Mouse (Mus musculus): Measurements from ENCODE around the gene Herpud2.
"Not testable (repeated sequence)": the region's sequence is repeated elsewhere in the genome, so short reads cannot be mapped to it uniquely, and the experiment has no call there.

Gene Herpud2

DNA sequence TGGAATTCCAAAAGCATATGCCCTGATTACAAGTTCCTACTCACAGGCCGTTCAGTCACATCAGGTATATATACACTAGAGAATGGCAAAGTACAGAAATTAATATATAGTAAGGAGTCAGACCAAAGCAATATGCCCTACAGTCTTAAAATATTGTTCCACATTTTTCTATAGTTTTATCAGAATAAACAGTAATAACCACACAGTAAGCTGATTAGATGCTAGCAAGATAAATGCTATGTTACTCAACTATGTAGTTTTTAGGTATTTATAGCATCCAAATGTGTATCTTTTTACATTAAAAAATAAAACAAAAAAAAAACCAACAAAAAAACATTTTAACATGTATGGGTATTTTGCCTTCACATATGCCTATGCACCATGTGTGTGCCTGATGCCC is 5.7 kb downstream of the Herpud2 start:
- DNase-seq (ENCODE audit: extremely low spot score), result no peak

GRCm38 (mm10) chr9:25143950-25144349 is 7.7 kb downstream of the Herpud2 start:
- DNase-seq (ENCODE audit: extremely low spot score), result no peak

GRCm38 (mm10) chr9:25142988-25143387 is 8.6 kb downstream of the Herpud2 start:
- DNase-seq (ENCODE audit: extremely low spot score), result no peak

DNA sequence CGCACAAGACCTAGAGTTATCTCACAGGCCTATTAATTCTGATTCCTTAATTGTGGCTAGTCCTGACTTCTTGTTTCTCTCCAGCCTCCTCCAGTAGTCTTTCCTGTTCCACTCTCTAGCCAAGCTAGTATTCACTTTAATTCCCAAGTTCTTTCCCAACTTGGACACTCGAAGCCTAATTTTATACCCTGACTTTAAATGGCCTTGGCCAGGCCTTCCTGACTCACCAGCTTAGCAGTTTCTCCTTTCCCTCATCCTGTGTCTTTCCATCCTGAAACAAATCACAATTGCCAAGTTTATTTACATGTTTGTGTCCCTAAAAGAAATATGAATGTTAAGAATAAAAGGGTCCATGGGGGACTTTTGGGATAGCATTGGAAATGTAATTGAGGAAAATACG is 9.6 kb downstream of the Herpud2 start:
- no peak for DNase-seq (ENCODE audit: extremely low spot score)

- DNase-seq (ENCODE audit: extremely low spot score), result no peak
These were observed 11.3 kb downstream of the Herpud2 start for GRCm38 (mm10) chr9:25140330-25140729.

- no peak for DNase-seq (ENCODE audit: extremely low spot score)
These were observed 12.7 kb downstream of the Herpud2 start for GRCm38 (mm10) chr9:25138900-25139299.

GRCm38 (mm10) chr9:25132920-25133319 is 18.7 kb downstream of the Herpud2 start:
- DNase-seq (ENCODE audit: extremely low spot score), result no peak

DNA sequence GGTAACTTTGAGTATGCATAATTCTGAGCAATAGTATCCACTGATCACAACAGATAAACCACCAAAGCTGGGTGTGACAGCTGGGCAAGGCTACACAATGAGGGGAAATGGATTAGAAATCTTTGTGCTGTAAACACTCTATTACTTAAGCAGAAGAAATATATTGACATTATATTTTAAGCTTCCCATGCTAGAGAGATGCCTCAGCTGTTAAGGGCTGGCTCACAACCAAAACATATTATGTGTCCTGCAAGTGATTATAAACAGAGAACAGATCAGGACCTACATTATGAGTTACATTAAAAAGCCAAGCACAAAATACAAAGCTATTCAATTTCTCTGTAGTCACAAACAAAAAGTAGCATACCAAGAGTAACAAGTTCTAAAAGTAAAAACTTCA is 19.4 kb downstream of the Herpud2 start:
- DNase-seq (ENCODE audit: extremely low spot score), result no peak

- no peak for DNase-seq (ENCODE audit: extremely low spot score)
These were observed 27.6 kb downstream of the Herpud2 start for GRCm38 (mm10) chr9:25124048-25124447.

GRCm38 (mm10) chr9:25123590-25123989 is 28.0 kb downstream of the Herpud2 start:
- not testable (repeated sequence) for DNase-seq (ENCODE audit: extremely low spot score)

DNA sequence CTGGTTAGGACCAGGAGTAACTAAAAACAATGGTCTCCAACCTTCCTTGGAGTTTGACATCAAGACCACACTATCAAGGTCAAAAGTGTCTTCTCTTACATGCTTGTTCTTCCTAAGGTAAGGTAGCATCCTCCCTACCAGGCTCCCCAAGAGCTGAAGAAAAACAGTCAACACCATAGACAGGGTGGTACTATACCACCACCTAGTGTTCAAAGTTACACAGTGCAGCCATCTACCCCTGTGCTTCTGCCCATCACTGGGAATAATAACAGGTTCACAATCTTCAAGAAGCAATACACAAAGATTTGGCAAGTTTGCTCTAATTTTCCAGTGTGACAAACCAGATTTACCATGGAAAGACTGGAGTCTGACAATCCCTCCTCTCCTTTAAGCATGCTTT is 47.0 kb downstream of the Herpud2 start:
- DNase-seq (ENCODE audit: extremely low spot score), result peak; percentile 39

- DNase-seq (ENCODE audit: extremely low spot score), result no peak
These were observed 48.7 kb downstream of the Herpud2 start for GRCm38 (mm10) chr9:25102881-25103280.

DNA sequence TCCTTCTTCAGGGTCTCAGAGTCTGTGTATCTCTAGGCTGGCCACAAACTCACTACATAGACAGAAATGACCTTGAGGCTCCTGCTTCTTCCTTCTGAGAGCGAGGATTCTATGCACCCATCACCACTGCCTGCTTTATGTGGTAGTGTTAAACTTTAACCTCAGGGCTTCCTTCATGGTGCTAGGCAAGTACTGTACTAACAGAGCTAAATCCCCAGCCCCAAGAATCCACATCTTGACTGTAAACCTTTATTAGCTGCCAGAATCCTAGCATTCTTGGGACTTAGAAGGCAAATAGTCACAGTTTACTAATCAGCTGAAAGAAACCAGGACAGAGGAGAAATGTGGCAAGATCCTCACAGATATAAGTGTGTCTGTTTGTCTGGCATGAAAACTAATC is 60.8 kb downstream of the Herpud2 start:
- peak; percentile 8 for DNase-seq (ENCODE audit: extremely low spot score)

DNA sequence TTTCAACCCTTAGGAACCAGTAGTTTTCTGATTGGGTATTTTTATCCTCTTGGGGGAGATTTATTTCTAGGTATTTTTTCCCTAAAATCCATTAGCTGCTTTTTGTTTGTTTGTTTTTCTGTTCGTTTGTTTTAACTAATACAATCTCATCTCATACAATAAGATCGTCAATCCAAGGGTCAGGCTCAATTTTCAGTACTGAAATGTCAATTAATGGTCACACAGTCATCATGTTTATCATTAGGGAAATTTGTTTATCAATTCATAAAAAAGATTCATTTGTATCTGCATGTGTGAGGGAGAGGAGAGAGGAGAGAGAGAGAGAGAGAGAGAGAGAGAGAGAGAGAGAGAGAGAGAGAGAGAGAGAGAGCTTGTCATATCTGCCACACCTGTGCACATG is 62.5 kb downstream of the Herpud2 start, which contains the start of gene Gm10181:
Gm10181 (plus strand) TSS at position 301 of the 400 bp plus-strand sequence.
- no peak for DNase-seq (ENCODE audit: extremely low spot score)

GRCm38 (mm10) chr9:25076505-25076904 is 75.1 kb downstream of the Herpud2 start:
- DNase-seq (ENCODE audit: extremely low spot score), result no peak

DNA sequence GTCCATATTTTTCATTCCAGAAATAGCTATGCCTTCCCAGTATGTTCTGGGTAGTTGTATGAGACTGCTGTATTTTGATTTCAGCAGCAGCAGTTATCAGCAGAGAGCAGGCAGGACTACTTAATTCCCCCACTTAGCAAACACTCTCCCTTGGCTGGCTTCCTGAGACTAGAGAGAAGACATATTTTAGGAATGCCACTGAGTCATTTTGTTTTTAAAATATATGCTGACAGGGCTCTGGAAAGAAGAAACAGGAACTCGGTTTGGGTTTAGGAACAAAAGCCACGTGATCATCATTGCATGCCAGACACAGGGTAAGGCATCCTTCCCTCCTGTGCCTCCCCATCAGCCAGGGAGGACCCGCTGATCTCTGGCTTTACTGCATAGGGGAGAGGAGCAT is 75.6 kb downstream of the Herpud2 start:
- no peak for DNase-seq (ENCODE audit: extremely low spot score)

DNA sequence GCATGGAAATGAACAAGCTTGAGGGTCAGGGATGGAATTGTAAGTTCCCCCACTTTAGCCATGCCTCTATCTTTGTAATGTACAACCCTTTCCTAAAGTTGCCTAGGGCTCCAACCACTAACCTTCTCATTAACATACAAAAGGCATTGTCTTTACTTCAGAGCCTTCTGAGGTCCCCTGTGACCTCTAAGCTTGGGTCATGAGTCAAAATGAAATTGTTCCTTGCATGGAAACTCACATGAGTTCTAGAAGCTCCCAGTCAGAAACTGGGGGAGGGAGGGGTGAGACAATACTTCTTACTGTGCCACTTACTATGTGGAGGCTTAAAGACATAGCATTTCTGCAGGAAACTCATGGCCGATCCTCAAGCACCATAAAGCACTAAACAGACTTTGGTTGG is 79.0 kb downstream of the Herpud2 start:
- DNase-seq (ENCODE audit: extremely low spot score), result no peak

- DNase-seq (ENCODE audit: extremely low spot score), result no peak
These were observed 92.9 kb downstream of the Herpud2 start for GRCm38 (mm10) chr9:25058726-25059125.
